Mouse (Mus musculus): ENCODE measurements around the gene Kcnj10.

Gene Kcnj10

DNA sequence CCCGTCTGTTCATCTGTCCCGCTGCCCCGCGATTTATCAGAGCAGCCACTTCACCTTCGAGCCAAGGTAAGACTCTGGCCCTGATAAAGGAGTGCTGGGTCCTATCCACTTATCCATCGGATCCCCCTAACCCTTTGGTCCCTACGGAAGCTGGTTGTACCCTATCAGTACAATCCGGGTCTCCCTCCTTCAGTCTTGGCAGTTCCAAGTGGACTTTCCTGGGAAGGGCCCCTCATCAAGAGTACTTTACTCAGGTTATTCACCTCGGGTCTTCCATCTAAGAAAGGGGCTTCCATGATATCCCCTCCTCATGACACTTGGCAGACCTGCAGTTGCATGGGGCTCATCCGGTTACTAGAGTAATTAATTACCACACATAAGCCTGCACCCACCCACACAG lies 376 bp downstream of the Kcnj10 start:
- no peak for TF ChIP-seq GATA4 (IDR thresholded peaks at IDR 0.05; ENCODE audit: insufficient replicate concordance, low read length)

DNA sequence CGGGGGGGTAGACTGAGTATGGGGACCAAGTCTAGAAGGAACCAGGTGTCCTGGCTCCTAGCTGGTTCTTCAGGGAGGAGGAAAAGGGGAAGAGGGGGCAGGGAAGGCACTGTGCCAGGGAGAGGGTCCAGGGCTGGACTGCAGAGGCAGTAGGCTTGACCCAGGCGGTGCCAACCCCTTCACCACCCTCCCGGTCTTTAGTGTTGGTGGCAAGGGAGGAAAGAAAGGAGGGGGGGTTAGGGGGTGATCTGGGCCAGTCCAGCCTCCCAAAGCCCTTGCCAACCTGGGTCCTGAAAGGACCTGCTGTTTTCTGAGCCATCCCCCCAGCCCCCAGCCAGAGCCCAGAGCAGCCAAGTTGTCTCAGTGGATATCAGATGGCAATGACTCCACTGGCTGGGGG lies 1.7 kb downstream of the Kcnj10 start:
- TF ChIP-seq GATA4 (IDR thresholded peaks at IDR 0.05; ENCODE audit: insufficient replicate concordance, low read length): no peak

DNA sequence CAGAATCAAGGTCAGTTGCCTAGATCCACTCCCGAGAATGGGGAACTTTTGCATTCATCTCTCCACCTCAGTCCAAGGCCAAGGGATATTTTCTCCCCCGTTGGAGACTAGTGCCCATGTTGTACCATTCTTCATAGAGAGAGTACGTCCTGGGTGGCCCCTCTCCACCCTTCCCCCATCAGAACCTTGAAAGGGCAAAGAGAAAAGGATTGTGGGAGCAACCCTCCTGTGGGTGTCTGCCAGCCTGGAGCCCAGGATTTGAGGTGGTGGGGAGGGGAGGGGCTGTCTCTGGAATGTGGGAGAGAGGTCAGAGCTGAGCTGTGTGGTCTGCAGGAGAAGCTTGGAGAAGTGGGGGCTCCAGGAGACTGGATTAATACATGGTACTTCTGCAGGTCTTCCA lies 2.9 kb downstream of the Kcnj10 start:
- no peak for TF ChIP-seq GATA4 (IDR thresholded peaks at IDR 0.05; ENCODE audit: insufficient replicate concordance, low read length)

DNA sequence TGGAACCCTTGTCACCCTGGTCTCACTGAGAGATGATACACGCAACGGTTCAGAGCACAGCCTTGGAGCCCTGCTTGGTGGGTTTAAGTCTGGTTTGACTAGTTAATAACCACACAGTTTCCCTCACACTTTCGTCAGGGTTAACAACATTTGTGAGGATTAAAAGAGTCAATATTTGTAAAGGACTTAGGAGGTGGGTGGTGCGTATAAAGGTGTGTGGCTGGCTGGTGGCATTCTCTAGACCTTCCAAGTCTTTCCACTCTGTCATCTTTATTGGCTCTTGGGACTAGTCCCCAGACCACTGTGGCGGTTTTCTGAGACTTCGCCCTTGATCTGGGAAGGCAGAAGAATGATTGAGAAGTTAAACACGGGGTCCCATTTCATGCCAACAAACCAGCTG lies 3.8 kb downstream of the Kcnj10 start:
- no peak for TF ChIP-seq GATA4 (IDR thresholded peaks at IDR 0.05; ENCODE audit: insufficient replicate concordance, low read length)

DNA sequence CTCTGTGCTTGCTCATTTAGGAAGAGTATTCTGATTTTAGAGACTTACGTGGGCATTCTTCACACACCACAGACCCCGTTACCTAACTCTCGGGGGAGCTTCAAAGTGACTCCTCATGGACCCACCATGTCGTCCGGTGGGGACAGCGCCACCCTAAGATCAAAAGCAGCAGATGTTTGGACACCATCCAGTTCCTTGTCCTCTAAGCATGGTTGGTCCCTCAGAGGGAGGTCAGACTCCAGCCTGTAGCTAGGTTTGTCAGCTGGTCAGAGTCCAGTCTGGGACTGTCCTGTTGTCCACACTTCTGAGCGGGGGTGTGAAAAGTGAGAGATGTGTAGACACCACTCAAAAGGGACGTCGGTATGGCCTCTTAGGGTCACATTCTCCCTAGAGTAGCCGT lies 5.7 kb downstream of the Kcnj10 start:
- TF ChIP-seq GATA4 (IDR thresholded peaks at IDR 0.05; ENCODE audit: insufficient replicate concordance, low read length): no peak

DNA sequence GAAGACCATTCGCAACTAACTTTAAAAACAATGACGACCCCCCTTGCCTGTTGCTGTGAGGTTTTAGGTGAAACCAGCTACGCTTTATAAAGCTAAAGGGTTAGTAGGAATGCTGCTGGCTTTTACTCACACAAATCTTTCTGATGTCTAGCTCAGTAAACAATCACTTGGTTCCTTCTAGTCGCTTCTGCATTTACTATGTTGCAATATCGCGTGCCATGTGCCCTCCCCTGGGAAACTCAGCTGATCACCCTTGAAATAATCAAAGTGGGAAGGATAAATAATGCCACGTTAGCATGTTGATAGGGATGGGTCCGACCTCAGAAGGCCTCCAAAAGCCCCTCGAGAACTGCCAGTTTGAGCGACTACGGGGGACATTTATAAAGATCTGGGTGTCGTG lies 6.4 kb downstream of the Kcnj10 start:
- TF ChIP-seq GATA4 (IDR thresholded peaks at IDR 0.05; ENCODE audit: insufficient replicate concordance, low read length): no peak

DNA sequence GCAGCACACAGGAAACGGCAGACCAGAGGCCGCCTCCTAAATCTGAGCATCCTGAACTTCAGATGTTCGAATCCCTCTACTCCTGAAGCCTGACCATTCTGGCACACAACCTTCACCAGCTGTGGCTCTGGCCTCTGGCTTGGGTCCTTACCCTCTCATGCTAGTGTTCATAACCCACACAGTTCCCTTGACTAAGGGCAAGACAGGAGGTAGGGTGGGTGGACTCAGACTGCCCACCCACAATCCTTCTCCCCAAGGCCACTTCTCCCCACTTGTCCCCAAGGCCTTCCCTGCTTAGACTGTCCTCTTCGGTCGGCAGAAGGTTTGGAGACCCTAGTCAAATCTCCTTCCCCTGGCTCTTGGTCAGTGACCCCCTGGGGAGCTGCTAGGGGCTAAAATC lies 8.5 kb downstream of the Kcnj10 start:
- TF ChIP-seq GATA4 (IDR thresholded peaks at IDR 0.05; ENCODE audit: insufficient replicate concordance, low read length): no peak

DNA sequence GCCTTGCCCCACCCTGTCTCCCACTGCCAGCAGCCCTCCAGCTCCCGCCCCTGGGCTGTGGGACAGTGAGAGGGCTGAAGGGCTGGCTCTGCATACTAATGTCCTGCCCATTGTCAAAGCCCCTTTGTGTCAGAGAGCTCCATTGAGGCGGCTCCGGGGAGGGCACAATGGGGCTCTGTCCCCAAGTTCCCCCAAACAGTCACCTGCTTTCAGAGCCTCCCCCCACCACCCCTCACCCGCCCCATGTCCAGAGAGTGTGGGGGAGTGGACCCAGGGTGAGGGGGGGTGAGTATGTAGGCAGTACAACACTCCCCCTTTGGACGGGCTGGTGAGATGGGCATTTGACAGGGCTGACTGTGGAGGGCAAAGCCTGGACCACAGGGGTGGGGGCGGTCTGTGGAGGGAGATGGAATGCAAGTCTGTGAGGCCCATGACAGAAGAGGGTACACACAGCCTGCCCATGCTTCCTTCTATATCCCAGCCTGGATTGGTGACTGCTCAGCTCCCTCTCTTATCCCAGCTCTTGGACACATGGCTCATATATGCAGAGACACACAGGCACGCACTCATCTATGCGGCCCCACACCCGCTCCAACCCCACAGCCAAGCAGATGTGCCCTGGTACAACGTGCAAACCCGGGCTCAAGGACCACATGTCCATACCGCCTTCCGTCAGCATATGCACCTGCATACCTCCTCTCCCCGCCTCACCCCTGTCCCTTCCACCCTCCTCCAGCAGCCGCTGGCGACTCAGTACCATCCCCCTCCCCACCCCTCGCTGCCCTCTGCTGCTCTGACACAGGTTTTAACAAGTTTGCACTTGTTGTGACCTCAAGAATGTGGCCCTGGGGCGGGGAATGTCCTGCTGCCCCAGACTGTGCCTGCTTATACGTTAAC lies 9.2 kb downstream of the Kcnj10 start:
- no peak for TF ChIP-seq GATA4 (IDR thresholded peaks at IDR 0.05; ENCODE audit: insufficient replicate concordance, low read length)

DNA sequence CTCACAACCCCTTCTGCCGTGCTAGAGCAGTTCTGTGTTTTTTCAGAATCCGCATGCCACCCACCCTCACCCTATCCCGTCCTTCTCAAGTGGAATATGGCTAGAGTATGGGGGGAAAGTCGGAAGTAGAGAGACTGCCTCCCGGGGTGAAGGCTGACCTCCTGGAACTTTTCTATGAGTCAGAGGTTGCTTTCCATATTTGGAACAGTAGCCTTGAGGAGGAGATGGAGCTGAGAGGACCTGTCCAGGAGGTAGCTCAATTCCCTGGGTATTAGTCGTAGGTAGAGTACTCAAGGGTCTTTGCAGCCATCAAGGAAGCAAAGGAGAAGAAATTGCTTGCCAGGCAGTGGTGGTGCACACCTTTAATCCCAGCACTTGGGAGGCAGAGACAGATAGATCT lies 11.0 kb downstream of the Kcnj10 start:
- no peak for TF ChIP-seq GATA4 (IDR thresholded peaks at IDR 0.05; ENCODE audit: insufficient replicate concordance, low read length)

DNA sequence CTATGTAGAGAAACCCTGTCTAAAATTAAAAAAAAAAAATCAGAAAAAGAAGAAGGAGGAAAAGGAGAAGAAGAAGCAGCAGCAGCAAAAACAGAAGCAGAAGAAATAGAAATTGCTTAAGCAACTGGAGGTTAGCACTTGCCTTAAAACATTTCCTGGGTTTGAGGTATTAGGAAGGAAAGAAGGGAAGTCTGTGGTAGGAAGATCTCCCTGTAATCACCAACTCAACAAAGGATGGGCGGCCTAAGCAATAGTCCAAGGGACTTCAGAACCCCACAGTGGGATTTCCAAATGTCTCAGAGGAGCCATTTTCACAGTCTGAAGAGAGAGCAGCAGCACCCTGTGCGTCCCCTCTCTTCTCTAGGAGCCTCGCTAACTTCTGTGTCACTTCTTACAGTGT lies 11.4 kb downstream of the Kcnj10 start:
- no peak for TF ChIP-seq GATA4 (IDR thresholded peaks at IDR 0.05; ENCODE audit: insufficient replicate concordance, low read length)

DNA sequence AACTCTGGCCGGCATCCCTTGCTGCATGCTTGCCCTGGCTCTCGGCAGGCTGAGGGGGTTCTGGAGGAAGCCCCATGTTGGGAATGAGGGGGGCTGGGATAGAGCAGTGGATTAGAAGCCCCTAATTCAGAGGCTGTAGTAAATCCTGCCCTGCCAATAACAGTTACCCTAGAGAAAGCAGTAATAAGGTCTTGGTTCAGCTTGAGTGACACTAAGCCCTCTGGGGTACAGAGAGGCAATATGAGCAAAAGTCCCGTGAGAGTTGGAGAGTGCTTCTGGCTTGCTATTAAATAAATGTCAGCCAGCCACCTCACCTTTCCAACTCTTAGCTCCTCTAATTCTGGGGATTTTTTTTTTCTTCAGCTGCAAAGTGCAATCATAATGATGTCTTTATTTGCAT lies 14.3 kb downstream of the Kcnj10 start:
- TF ChIP-seq GATA4 (IDR thresholded peaks at IDR 0.05; ENCODE audit: insufficient replicate concordance, low read length): no peak

DNA sequence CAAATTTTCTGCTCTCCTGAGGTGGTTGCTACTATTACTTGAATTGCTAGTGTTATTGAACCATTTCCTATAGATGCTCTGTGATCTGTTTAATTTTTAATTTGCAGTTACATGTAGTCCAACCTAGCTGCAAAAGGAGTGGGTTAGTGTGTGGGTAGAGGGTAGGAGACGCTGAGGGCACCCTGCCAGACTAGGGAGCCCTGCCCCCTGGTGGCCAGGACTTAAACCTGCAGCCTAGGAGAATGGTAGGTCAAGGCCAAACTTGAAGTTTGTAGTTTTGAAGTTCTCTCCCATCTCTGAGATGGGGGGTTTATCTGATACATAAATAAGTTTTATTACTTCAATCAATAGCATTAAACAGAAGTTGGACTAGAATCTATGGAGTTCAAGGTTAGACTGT lies 16.5 kb downstream of the Kcnj10 start:
- no peak for TF ChIP-seq GATA4 (IDR thresholded peaks at IDR 0.05; ENCODE audit: insufficient replicate concordance, low read length)

DNA sequence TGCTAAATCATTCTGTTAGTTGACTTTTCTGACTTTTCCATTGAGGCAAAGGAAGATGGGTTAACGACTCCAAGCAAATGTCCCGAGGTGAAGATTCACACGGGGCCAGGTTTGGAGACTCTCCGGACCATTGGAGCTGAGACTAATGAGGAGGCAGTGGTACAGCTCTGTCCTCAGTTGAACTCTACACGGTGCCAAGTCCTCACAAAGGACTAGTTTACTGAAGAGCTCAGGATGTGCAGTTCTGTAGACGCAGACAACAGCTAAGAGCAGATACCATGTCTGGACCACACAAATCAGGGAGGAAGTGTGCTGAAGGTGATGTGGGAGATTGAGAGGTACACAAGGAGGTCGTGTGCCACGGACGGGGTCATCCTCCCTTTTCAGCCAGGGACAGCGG lies 17.3 kb downstream of the Kcnj10 start:
- no peak for TF ChIP-seq GATA4 (IDR thresholded peaks at IDR 0.05; ENCODE audit: insufficient replicate concordance, low read length)

DNA sequence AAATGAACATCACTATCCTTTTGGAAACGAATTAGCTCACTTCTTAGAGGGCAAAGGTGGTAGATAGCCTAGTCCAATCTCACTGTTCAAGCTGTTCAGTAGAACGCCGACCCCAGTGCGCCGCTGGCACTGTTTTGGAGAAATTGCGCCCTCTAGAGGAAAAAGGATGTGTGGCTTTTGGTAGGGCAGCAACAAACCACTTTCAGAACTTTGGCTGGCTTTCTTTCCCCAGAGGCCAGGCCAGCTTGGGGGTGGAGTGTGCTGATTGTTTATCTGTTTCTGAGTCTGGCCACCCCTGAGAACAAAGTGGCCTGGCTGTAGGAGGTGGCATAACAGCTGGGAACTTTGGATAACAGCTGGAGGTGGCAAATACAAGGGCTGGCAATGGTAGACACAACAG lies 23.7 kb downstream of the Kcnj10 start:
- no peak; the same call in 1 of the 2 replicates for TF ChIP-seq GATA4 (IDR thresholded peaks at IDR 0.05; ENCODE audit: insufficient replicate concordance, low read length)

DNA sequence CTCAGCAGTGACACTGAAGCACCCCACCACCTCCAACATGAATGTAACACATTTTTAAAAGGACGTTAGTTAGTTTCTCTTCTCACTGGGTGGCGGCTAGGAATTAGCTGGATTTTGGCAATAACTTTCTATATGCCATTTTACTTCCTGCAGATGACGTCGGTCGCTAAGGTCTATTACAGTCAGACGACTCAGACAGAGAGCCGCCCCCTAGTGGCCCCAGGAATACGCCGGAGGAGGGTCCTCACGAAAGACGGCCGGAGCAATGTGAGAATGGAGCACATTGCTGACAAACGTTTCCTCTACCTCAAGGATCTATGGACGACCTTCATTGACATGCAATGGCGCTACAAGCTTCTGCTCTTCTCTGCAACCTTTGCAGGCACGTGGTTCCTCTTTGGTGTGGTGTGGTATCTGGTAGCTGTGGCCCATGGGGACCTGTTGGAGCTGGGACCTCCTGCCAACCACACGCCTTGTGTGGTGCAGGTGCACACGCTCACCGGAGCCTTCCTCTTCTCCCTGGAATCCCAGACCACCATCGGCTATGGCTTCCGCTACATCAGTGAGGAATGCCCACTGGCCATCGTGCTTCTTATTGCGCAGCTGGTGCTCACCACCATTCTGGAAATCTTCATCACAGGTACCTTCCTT lies 27.9 kb downstream of the Kcnj10 start:
- TF ChIP-seq GATA4 (IDR thresholded peaks at IDR 0.05; ENCODE audit: insufficient replicate concordance, low read length): no peak

DNA sequence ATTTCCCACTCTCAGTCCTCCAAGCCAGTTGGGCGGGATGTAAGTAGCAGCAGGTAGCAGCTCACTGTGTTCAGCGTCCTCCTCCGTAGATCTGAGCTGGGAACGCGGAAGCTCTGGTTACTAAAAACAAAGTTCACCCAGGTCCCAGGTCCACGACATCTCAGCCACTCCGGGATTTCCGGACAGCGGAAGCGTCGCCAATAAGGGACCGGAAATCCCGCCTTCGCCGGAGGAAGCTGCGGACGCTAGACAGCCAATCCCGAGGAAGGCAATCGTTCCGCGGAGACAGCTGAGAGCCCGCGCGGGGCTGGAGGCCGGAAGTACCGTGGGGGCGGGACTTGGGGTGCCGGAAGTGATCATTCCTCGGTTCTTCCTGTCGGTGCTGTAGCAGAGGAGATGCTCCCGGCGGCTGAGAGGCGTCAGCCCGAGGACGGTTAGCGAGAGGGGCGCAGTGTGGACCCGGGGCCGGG lies 35.2 kb downstream of the Kcnj10 start, which contains the start of gene Pigm:
Gene Pigm, plus strand, starts transcription at position 349 of the 470 bp plus-strand sequence.
- no peak for TF ChIP-seq GATA4 (IDR thresholded peaks at IDR 0.05; ENCODE audit: insufficient replicate concordance, low read length)
